Mouse (Mus musculus) urinary bladder, postnatal 36 days (tissue): ENCODE measurements around the gene Snapc1.

Experiments used
- DNase-seq, 2 experiments: peaks; one replicate each; pipeline ENCODE4 v3.0.0; 2022; ENCODE audit warnings: low spot score in 2 of 2, mixed read lengths in 1 of 2

The Snapc1 gene

DNA sequence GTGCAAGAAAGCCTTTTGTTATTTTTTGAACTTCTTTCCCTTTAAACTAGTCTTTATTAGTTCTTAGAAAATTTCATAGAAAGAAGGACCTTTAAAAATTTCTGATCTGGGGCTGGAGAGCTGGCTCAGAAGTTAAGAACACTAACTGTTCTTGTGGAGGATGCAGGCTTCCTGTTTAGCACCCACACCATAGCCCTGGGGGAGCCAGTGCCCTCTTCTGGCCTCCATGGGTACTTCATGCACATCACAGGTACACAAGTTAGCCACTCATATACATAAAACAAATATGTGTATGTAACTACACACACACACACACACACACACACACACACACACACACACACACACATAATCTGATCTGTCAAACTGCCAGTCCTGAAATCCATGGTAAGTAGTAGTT lies 25.3 kb downstream of the Snapc1 start:
- DNase-seq = peak; percentile 18 to 31

DNA sequence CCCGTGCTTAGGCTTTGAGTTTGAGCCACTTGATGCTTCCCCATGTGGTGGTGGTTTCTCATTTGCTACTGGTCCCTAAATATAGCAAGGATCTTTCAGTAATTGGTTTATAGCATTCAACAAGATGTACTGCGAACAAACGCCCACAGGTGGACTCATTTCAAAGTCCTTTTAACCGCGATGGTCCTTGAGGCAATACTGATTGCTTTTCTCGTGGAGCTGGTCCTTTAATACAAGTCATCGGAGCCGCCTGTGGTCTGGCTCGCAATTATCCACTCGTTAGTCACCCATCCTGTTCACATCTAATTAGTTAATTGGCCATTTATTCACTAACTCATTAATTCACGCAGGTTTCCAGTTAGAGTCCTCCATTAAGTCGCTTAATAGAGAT lies 32.6 kb downstream of the Snapc1 start:
- no peak for DNase-seq

DNA sequence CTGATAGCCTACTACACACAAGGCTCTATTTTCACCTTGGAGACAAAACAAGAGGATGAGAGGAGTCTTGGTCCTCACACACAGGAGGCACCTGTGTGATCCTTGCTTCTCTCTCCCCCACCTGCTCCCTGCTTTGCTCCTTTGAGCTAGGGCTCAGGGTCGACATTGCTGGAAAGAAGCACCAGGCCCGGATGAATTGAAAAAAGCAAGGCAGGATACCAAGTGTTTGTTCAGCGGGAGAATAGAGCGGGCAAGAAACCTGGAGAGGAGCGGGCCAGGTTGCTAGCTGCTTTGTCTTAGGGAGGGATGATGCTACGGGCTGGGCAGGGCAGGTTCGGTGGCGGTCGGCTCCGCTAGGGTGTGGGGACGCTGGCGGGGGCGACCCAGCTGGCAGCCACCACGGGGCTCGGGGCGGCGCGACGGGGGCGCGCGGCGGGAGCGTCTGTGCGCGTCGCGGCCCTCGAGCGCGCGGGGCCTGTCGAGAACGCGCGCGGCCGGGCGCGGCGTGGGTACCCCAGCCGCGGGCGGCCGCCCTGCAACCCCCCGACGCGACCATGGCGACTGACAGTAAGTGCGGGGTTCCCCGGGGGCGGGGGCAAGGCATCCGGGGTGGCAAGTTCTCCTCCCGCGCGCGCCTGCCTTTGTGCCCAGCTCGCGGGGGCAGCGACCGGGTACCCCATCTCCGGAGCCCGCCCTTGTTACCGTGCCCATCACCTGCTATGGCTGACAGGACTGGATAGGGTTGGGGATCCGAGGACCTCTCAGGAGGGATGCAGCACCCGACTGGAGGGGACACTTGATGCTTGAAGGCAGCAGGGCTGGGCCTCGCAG lies 33.2 kb downstream of the Snapc1 start, which contains the start of gene Syt16:
Gene Syt16 (plus strand): TSS at position 365 of the 831 bp plus-strand sequence.
- no peak for DNase-seq

DNA sequence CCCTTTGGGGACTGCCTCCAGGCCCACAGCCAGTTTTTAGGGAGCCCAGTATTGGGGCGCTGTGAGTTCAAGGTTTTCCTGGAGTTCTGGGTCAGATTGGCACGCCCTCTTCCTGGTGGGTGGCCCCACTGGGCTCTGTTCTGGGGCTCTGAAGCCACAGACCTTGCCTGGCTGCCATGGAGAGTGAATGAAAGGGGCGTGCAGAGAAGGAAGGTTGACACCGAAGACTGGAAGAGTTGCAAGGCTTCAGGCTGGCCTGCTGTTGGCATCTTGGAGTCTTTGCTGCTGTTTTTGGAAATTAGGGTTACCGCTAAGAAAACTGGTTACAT lies 33.8 kb downstream of the Snapc1 start:
- no peak for DNase-seq

DNA sequence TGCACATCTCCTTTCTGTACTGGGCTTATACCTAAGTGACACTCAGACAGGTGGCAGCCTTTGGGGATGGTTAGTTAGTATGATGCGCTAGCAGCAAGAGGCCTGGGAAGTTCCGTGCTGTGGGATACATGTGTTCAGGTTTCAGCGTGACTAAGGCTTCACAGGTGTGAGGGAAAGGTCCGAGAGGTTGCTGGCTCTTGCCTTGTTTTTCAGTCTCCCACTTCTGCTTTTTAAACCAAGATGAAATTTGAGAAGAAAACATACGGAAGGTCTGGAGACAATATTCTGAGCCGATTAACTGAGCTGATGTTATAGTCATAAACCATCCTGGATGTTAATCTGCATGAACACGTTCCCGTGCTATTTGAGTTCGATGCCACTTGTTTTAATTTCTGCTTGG lies 38.2 kb downstream of the Snapc1 start:
- no peak for DNase-seq

DNA sequence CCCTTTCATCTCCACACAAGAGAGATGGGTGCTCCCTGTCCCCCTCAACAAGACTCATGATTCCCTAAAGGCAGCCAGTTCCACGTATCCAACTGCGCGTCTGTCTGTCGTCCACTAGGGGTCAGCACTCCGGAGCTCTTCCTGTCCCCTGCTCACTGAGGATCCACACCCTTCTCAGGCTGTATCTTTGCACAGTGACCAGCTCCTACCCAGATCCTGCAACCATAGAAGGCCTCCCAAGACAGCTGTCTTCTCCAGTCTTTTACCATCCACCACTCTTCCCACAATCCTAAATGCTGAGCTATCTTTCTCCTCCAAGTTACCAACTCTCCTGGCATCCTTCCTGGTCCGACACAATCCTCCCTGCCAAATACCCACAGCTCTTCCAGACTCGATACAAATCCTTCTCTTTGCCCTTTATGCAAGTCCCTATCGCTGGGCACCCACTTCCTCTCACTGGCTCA lies 45.2 kb downstream of the Snapc1 start:
- DNase-seq = peak in 1 of 2 experiments; percentile 15

DNA sequence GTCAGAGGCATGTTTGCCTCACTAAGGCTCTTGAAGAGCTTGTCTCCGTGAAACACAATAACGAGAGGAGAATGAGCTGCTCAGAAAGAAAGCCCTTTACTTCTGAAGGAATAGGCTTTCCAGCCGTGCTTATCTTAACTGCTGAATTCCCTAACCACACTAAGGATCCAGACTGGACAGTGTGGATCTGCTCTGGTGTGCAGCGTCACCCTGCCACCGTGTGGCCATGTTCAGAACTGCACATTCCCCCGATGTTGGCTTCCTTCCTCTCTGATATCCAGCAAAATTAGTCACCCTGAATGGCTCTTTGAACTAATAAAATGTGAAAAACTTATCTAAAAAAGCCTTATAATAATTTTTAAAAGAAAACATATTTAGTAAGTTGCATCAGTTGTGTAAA lies 49.5 kb downstream of the Snapc1 start:
- DNase-seq = peak; percentile 74 to 81

DNA sequence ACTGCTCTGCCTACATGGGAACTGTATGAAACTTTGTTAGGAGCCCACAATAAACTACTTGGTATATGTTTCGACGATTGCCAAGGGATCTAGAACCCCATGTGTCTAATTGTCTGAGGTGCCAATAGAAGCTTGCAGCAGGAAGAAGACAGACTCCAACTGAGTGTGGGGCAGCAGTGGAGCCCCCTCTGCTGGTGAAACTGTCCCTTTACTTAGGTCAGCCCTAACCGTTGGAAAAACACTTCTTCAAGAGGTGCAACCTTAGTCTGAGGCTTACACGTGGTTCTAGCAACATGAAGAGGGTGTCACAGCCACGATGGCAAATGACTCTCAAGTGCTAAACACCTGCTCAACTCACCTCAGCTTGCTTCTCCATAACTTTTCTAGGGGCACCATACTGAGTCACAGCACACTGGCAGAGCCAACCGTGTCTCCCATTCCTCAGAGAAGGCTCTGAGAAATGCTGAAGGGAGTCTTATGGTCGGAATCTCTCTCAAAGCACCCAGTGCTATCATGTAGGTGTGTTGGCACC lies 50.5 kb downstream of the Snapc1 start:
- peak in 1 of 2 experiments; percentile 15 for DNase-seq

DNA sequence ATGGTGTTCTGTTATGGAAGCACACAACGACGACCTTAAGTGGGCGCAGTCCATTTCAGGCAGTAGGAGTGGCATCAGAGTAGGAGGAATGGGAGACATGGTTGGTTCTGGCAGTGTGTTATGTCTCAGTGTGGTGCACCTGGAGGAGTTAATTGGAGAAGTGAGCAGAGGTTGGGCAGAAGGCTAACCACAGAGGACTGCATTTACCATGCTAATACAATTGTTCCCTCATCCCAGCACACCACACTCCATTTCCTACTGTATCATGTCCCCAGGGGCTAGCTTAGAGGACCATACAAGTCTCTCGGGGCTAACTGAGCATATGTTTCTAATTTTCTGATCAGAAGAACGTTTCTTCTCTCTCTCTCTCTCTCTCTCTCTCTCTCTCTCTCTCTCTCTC lies 51.2 kb downstream of the Snapc1 start:
- no peak for DNase-seq

DNA sequence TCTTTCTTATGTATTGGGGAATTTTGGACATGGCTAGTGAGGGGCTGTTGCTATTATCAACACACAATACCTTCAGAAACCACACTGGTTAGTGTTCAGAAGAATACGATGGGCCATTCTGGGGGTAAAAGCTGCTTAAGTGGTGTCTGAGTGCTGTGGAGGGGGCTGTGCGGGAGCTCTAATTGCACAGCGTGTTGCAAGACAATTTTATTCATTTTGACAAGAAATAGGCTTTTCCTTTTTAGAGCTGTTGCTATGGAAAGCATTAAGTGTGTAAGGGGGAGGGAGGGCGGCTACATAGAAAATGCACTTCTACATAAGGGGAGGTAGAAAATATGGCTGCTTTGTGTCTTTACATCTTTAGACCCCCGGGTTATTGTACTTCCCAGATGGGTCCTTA lies 59.0 kb downstream of the Snapc1 start:
- no peak for DNase-seq

DNA sequence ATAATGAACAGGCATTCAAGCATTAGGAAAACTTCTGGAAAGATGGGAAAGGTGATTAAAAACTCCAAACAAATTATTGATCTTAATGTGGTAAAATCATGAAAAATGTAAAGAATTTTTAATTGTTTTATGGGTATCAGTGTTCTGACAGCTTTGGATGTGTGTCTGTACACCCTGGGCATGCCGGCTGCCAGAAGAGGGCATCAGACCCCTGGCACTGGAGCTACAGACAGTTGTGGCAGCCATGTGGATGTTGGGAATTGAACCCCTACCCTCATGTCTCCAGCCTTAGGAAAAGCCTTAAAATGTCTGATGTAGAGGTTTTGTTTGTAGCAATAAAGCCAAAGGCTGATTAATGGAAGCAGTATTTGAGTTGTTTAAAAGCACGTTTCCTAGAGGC lies 60.6 kb downstream of the Snapc1 start:
- no peak for DNase-seq
